Mouse (Mus musculus): ENCODE data around the gene Arhgap25.

- TF ChIP-seq CTCF (IDR thresholded peaks at IDR 0.05; ENCODE audit: extremely low read depth, insufficient read length, insufficient replicate concordance, low read depth, low read length) (peak; percentile 23; the same call in 1 of the 2 replicates), POLR2A (IDR thresholded peaks at IDR 0.05; ENCODE audit: low read depth, low read length) (no peak)
Measured at GRCm38 (mm10) chr6:87552054-87552807, 19.2 kb upstream of the Arhgap25 start.
